Mouse (Mus musculus) kidney, adult 18-20 months (tissue): ENCODE measurements at regions not wholly inside any gene's neighbourhood (a gene's known extent, or its start where the extent isn't known, plus 50 kb on each side); places are given as distances from the start of the nearest gene placed in this dataset.
A peak's percentile ranks its signal among the peaks of the same experiment; 100 is the strongest.

ENCODE experiments used
- DNase-seq: peaks from one replicate; pipeline ENCODE4 v3.0.0; 2021

DNA sequence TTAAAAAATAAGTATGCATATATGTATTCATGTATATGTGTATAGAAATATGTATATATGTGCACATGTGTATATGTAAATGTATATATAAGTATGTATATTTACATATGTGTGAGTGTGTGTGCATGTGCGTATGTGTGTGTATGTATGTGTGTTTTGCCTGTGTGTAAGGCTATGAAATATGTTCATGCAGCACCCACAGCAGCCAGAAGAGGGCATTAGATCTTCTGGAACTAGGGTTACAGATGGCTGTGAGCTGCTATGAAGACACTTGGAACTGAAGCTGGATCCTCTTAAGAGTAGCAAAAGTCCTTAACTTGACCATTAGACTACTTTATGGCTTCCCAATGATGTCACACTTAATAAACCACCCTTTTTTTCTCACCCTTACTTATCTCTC lies 166.2 kb upstream of the Nampt start:
- no peak for DNase-seq

DNA sequence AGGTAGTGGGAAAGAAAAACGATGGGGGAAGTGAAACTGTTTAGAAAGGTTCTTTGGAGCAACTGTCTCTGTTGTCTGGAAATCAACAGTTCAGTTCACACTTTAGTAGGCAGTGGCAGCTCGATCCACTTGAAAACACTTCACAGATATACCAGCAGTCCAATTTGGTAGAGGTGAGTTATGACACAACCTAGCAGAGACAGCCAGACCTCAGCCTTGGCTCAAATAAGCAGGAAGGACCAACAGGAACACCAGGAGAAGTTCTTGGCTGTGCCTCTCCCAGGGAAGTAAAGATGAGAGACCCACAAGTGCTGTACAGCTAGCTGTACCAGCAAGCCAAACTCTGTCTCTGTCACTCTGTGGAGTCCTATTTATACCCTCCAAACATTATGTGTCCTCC lies 163.2 kb upstream of the Nampt start:
- DNase-seq: no peak

DNA sequence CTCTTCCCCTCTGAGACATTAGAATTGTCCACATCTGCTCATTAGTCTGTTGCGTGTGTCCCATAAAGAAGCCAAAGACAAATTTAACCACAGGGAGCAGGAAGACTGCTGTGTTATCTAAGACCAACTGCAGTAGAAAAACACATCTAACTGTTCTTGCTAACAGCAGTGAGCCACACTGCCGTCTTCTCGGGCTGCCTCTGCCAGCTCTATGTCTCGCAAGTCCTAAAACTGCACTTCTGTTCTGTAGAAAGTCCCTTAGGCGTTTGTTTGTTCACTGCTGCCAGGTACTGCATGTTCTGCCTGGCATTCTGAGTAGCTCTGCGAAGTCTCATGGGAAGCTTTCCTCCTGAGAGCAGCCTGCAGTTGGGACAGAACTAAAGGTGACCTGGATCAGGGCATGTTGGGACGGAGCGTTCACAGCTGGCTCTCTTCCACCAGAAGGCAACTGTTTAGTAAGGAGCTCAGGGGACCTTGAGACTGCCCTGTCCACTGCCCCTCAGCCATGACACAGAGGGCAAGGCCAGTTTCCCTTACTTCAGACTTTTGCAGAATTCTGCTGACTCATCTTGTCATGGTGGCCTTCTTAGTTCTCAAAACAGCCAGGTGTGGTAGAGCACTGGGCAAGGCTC lies 157.4 kb upstream of the Nampt start:
- peak; percentile 58 for DNase-seq

DNA sequence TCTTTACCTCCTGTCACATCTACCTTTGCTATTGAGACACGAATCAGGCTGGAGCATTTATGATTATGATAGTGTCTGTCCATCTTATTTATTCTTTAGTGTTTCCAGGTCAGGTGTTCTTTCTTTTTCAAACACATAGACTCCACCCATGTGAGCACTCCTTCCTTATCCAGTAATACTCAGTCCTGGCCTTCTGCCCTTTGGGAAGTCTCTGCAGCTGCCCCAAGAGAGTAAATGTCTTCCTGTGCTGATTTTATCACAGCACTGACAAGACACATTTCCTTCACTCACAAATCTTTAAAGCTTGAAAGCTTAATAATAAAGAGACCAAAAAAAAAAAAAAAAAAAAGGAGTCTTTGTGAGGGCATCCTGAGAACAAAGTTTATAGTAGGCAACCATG lies 153.3 kb upstream of the Nampt start:
- DNase-seq: no peak

DNA sequence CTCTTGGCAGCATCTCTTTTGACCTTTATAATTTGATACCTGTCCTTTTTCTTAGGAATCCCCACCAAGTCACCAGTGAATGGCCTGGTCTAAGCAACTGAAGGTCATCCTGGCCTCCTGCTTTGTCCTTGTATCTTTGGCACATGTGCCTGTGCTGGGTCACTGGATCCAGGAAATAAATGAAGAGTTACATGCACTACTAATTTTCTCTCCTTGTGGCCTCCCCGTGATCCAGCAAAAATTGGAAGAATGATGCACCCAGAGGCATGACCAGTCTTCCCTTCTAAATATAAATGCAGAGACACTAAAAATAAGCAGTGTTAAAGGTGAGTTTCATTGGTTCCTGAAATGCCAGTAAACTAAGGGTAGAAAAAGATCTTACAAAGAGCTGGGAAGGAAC lies 141.4 kb upstream of the Nampt start:
- peak; percentile 24 for DNase-seq

DNA sequence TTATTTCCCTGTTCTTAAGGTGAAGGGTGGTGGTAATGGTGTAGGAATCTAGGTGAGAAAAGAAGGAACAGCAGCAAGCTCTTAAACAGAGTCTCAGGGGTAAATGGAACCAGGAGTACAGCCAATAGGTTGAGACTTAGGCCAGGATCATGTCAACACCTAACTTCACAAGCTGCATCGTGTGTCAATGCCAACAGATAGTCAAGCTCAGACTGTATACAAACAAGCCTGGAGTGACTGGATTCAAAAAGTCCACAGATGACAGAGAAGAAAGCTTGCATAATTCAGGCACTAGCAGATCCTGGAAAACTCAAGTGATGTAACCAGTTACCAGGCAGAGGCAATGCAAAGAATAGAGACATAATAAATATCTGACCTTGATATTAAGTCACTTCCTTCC lies 140.6 kb upstream of the Nampt start:
- DNase-seq: no peak

DNA sequence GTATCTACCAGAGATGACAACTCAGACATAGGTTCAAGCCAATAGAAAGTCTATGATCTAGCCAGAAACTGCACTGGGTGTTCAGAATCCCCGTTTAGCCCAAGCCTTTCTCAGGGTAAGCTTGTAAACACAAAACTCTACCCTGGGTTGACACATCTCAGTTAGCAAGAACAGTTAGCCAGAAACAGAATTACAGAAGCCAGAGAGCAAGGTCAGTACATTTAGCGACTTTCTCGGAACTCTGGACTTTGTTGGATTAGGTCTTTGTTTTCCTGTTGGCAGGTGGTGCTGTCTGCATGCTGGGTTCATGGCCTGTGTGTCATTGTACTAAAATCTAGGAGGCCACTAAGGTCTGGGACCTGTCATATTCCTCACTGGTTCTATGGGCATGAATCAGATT lies 137.4 kb upstream of the Nampt start:
- DNase-seq: no peak

DNA sequence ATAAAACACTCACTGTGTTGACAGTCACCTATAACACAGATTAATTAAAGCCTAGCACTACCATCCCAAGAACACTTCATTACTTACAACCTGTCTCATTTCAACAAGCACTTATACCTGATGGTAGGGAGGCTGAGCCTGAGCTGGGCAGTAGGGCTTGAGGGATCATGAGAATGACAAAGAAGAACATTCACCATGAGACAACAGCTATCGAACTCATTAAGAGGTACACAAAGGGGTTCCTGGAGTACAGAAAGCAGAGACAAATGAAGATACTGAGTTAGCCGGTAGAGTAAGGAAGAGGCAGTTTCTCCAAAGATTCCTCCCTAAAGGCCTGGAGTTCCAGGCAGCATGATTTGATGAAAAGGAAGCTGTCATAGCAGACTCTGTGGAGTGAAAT lies 136.0 kb upstream of the Nampt start:
- no peak for DNase-seq

DNA sequence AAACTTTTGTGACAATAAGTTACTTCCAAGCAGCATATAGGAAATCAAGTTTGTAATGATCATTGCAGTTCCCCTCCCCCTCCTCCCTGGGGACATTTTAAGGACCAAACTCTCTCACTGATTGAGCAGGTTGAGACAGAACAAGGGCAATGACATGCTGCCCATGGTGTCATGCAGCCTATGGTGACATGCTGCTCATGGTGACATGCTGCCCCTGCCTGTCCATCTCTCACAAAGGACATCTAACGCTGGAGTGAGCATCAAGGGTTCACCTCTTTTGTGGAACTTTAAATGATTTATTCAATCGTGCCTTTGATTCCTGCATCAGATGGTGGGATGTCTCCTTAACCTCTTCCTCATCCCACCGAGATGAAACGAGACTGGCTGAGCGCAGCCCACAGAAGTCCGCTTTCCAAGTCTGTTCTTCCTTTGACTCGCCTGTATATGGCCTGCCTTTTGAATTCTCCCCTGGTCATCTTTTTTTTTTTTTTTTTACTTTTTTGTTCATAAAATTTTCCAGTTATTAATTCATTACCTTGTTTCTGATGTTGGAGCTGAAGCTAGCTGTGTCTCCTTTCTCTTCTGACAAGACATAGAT lies 133.5 kb upstream of the Nampt start:
- no peak for DNase-seq

DNA sequence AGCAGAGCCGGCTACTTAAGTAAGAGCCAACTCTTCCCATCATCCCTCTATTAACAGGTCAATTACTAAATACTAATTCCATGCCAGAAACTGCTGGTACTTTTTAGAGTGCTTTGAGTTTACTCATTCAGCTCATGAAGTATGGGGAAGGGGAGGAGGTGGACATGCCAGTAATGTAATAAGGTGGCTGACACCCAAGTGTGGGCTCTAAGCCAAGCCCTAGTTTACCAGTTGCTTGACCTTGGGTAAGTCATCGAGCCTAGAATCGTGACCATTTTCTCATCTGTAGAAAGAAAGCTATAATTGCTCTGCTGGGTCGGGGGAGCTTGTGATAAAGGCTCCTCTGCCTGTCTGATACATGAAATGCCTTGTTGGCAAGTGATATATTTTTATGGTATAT lies 130.0 kb upstream of the Nampt start:
- peak; percentile 47 for DNase-seq

DNA sequence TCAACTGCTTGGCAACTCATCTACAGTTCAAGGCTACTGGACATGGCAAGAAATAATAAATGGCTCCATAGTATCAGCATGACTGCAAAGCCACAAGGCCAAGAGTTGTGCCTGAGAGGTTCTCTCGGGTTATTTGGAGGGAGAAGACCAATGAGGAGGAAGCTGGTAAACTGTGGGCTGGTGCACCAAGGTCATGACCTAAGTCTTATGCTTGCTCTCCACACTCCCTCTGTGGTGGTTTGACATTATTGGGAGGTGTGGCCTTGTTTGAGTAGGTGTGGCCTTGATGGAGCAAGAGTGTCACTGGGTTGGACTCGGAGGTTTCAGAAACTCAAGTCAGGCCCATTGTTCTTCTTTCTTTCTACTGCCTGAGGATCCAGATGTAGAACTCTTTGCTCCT lies 129.2 kb upstream of the Nampt start:
- no peak for DNase-seq

DNA sequence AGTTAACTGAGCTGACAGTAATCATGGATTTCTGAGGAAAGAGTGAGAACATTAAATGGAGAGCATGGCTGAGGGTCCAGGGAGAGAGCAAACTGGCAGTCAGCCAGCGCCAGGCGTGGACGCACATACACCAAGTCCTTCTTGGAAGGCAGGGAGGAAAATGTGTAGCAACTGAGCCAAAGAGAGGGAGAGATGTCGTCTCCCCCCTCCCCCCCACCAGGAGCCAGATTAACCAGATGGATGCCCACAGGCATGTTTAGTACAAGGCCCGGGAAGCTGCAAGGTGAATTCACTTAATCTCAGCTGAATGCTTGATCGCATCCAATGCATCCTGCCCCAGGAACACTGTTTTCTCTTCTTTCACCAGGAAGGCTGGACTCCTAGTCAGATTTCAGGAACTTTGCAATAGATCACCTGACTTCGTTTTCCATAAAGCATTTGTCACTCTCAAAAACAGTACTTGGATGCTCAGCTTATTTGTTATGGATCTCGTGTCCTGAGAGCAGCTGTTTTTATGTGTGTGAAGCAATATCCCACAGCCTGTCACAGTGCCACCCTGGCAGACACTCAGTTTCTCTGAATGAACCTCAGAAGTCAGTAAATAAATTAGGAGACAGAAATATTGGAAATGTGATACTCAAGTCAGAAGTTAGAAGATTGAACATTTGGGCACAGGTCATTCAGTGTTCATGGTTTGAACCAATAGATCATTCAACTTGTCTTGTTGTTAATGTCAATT lies 127.1 kb upstream of the Nampt start:
- peak; percentile 55 for DNase-seq

DNA sequence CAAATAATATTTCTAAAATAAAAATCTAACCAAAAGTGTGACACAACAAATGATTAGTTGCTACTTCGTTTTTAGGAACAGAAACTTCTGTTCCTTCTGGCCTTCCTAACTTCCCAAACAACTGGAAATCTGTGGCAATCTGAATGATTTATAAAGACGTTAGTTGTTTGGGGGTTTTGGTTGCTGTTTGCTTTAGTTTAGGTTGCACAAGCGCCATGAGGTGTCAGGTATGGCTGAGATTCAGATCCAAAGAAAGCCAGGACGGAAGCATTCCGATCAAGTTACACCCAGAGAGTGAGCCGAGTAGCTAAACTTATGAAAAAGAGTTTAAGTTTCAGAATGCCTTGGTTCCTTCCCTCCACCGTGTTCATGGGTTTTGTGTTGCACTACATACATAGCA lies 126.4 kb upstream of the Nampt start:
- DNase-seq: no peak

DNA sequence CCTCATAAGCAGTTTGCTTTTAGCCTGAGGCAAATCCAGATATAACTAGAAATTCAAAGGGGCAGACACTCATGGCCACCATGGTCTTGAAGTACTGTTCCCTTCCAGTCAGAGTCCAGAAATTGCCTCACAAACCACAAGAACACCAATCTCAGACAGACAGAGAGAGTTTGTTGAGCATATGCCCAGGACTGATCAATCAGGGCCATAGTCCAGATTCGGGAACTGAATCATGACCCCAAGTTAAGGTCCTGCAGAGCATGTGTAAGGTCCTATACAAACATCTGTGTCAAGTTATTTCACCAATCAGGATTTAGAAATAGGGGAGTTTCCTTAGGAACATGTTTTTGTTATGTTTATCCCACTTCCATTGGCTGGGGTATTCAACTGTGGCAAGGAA lies 125.7 kb upstream of the Nampt start:
- no peak for DNase-seq

DNA sequence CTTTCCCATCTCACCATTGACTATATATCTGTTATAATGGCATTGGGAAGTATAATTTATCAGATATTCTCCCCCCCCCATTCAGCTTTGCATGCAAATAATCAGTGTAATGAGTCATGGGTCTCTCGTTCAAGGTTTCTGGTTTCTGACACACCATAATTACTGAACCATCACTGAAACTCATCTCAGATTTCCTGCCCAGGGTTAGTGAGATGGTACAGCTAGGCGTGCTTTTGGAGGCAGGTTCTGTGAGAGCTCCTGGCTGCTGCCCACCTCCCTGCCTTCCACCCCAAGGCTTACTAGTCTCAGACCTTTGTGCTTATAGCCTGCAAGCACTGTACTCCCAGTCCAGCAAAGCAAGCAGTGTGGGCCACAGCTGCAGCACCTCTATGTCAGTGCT lies 122.5 kb upstream of the Nampt start:
- DNase-seq: no peak

DNA sequence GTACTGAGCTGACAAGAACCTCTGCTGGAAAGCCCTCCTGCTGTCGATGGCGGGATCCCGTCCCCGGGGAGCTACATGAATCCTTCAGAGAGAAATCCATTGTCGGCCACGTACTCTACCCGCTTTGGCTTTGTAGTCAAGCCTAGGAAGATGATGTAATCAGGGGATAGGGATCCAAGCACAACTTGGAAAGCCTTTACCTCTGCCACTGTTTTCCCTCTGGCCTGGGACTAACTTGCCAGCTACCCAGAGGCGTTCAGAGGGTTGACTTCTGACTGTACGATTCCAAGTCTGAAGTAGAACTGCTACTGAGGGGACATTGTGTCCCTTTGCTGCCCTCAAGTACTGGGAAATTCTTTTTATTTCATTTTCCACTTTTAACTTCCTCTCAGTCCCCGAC lies 110.2 kb upstream of the Nampt start:
- DNase-seq: no peak

DNA sequence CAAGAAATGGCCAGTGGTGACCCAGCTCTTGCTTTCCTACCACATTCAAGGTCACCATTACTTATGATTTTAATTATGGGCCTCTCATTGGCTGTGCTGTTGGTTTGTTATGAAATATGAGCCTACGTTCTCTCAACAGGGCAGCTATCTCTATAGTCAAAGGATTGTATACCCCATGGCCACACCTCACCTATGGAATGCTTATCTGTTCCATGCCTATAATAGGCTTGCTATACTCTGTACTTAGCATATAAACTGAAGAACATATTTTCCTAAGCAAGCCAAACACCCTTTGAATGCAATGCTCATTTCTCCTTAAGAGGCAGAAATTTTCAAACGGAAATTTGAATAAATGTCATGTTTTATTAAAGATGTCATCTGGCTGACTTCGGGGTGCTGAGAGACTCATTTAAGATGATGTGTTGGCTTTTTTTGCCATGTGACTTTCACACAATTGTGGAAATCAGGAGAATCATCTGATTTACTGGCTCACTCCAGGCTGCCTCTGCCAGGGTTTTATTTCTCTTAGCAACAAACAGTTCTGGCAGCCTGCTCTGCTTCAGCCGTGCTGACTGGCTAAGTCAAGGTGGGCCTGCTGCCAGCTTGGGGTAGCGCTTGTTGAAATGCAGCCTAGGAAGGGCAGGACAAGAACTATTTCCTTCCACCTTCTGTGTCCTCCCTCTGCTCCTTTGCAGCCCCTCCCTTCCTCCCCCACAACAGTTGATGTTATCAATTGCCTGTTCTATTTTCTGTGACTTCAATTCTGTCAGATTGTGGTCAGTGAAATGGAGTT lies 102.0 kb upstream of the Nampt start:
- DNase-seq: peak; percentile 80

DNA sequence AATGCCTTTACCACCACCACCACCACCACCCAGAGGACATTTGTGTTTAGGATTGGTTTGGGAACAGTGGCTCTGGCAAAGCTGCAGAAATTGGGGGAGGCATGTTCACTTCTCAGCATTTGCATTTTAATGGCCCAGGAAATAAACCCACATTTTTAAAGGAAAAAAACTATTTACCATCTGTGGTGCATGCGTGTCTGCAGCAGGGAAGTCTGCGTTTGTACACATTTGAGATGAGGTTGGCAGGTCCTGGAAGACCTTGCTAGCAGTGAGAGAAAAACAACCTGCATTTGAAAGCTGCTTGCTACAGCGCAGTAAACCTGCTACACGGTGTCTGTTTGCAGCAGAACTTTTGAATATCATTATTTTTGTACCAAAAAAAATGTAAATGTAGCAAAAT lies 100.1 kb upstream of the Nampt start:
- DNase-seq: no peak

DNA sequence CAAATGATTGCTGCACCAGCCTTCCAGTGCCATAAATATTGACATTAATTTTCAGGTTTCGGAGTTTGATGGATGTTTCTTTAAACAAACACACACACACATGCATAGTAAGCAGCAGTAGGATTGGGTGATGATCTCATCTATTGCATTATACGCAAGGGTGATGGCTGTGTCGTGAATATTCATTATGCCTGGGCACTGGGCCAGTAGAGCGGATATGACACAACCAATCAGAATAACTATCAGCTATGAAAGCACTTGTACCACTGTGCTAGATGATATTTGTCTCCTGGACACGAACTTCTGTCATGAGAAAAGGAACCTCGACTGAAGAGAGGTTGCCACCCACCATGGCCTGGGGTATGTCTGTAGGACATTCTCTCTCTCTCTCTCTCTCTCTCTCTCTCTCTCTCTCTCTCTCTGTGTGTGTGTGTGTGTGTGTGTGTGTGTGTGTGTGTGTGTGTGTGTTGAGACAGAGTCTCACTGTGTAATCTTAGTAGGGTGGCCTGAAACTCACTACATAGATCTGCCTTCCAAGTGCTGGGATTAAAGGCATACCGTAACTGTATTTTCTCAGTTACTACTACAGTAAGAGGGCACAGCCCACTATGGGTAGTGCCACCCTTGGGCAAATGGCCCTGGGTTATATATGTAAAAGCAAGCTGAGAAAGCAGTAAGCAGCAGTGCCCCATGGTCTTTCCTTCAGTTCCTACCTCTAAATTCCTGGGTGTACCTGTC lies 94.7 kb upstream of the Nampt start:
- DNase-seq: no peak

DNA sequence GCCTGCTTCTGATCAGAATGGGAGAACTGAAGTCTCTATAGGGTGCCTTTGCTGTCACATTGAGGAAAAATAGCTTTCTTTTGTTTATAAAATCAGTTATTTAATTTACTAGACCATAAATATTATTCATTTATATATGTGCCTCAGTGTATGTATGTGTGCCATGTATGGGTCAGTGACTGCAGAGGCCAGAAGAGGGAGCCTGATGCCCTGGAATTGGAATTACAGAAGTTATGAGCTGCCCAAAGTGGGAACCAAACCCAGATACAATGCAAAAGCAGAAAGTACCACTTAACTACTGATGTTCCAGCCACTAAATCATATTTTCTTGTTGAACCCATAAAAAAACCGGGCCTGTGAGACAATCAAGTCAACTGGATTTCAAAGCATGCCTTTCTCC lies 91.8 kb upstream of the Nampt start:
- DNase-seq: no peak

DNA sequence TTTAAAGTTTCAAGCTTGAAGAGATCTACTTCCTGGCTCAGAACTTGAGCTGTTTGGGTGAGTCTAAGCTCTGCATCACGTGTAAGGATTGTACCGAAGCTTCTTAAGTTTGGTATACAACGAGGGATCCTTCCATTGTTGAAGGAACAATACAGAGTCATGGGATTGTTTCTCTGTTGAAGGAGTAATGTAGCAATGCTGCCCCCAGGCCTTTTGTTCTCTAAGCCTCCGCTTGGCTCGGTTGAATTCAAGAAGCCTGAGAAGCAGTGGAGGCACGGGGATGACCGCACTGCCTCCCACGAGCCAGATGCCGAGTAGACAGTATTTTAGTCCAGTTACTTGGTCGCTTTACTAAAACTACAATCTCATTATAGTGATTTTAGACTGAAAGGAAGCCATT lies 90.9 kb upstream of the Nampt start:
- no peak for DNase-seq

DNA sequence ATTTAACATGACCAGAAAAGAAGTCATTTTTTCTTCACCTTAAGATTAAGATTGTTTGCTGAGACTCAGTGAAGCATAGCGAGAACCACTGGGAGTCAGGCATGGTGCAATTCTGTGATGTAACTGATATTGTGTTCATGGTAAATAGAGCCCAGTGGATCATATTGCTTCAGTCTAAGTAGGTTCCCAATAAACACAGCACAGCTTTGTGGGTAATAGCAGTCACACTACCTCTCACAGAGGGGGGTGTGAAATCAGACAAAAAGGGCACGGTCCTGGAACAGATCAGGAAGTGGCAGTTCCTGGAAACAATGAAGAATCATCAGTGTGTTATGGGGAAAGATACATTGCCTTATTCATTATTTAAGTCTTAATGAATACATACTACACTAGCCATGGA lies 84.1 kb upstream of the Nampt start:
- no peak for DNase-seq

DNA sequence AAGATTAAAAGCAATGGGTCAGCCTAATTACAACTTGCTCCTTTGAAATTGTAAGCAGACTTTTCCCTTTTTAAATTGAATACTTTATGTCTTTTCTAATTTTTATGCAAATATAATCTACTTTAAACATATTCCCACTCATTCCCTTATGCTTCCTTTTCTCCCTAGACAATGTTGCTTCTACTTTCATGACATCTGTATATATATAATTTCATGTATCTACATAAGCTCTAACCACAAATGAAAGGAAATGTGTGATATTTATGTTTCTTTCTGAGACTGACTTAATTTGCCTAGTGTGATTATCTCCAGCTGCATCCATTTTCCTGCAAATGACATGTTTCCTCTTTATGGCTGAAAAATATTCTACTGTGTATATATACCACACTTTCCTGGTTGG lies 77.9 kb upstream of the Nampt start:
- DNase-seq: no peak
